8 mouse cellular contexts compared by ENCODE assay signal in genomic region chr2:30658844-30659555, GRCm38 (mm10).
DNase-seq lines count a peak whose midpoint lies in the region; ATAC-seq and TF ChIP-seq lines count a peak whose summit lies in the region.

No protein-coding gene starts in this region.

- peaks cover 9 to 29% of the 10 kb centered on the region in 2 experiments for H3K4me1 ChIP-seq in ES-E14 (ENCODE audit: control insufficient read depth in 2 of 2, insufficient read depth in 2 of 2, low read length in 2 of 2, poor library complexity in 1 of 2)
- peaks cover 48% of the 10 kb centered on the region for H3K4me1 ChIP-seq in forebrain, postnatal 0 days (ENCODE audit: insufficient read depth)
- H3K4me1 ChIP-seq in lung, embryonic 14.5 days (ENCODE audit: insufficient read depth), result peaks cover 39% of the 10 kb centered on the region
- peaks cover 73% of the 10 kb centered on the region for H3K4me1 ChIP-seq in olfactory bulb, adult 2 months (ENCODE audit: control insufficient read depth, insufficient read depth, low read length)

- WGBS in forebrain, postnatal 0 days, result 3% methylated on average over 16 of the region's 16 CpGs
- 3% methylated on average over 16 of the region's 16 CpGs for WGBS in lung, embryonic 14.5 days
- 1% methylated on average over 16 of the region's 16 CpGs for WGBS in olfactory bulb, adult 2 months

- TF ChIP-seq CTCF in forebrain, postnatal 0 days (IDR thresholded peaks at IDR 0.05; ENCODE audit: low read depth), result peak; percentile 35; the same call in 1 of the 2 replicates
- TF ChIP-seq CTCF in lung, embryonic 14.5 days (IDR thresholded peaks at IDR 0.05; ENCODE audit: low read depth), result peak; percentile 57
- TF ChIP-seq CTCF in olfactory bulb, adult 2 months (IDR thresholded peaks at IDR 0.05; ENCODE audit: insufficient read depth, low read depth, low read length), result no peak

- no peak overlapping the region for H3K27ac ChIP-seq in ES-E14 (ENCODE audit: insufficient read depth, low read depth, low read length, poor library complexity, severe bottlenecking)
- H3K27ac ChIP-seq in forebrain, postnatal 0 days (ENCODE audit: low read depth, low read length), result peak overlapping the region; percentile 100
- H3K27ac ChIP-seq in lung, embryonic 14.5 days (ENCODE audit: low read depth), result peak overlapping the region; percentile 100
- peak overlapping the region; percentile 99 for H3K27ac ChIP-seq in olfactory bulb, adult 2 months (ENCODE audit: insufficient read depth, low read depth, low read length)

- in situ Hi-C loops in ES-E14 (cut with MboI; ENCODE audit: low sequenced_read_pairs in 2 of 2, unreplicated experiment in 2 of 2), result no loop called here

- no peaks in the 10 kb centered on the region for H3K9me3 ChIP-seq in ES-E14 (ENCODE audit: control insufficient read depth, insufficient read depth, low read depth, low read length)
- no peaks in the 10 kb centered on the region for H3K9me3 ChIP-seq in forebrain, postnatal 0 days (ENCODE audit: low read length)
- H3K9me3 ChIP-seq in lung, embryonic 14.5 days (ENCODE audit: low read depth, low read length), result no peaks in the 10 kb centered on the region

- no peak for DNase-seq in ES-E14 (ENCODE audit: low read depth, low spot score)
- DNase-seq in cerebellum, adult 11 months, result peak; percentile 70
- peak; percentile 87 for DNase-seq in forebrain, postnatal 0 days
- DNase-seq in heart, postnatal 36 days, result peak; percentile 79 to 85
- DNase-seq in layer of hippocampus, adult 18-20 months (ENCODE audit: low spot score in 2 of 2), result peak; percentile 59 to 86
- DNase-seq in lung, embryonic 14.5 days, result peak; percentile 93
- DNase-seq in urinary bladder, postnatal 36 days (ENCODE audit: low spot score in 2 of 2), result peak; percentile 27 to 80

- no peak for TF ChIP-seq POLR2A in olfactory bulb, adult 2 months (IDR thresholded peaks at IDR 0.05; ENCODE audit: insufficient read depth, low read depth, low read length)

- peak overlapping the region; percentile 71 for H3K4me2 ChIP-seq in forebrain, postnatal 0 days (ENCODE audit: low read depth)
- peak overlapping the region; percentile 75 for H3K4me2 ChIP-seq in lung, embryonic 14.5 days

- H3K4me3 ChIP-seq in ES-E14 (ENCODE audit: insufficient read depth in 1 of 2, low read depth in 1 of 2, low read length in 2 of 2, poor library complexity in 1 of 2, severe bottlenecking in 1 of 2), result peak overlapping the region; percentile 23 to 53; a peak in 3 of 4 replicates
- H3K4me3 ChIP-seq in forebrain, postnatal 0 days (ENCODE audit: low read depth, low read length), result peak overlapping the region; percentile 17; the same call in 1 of the 2 replicates
- peak overlapping the region; percentile 34 for H3K4me3 ChIP-seq in lung, embryonic 14.5 days (ENCODE audit: low read depth, low read length)
- peak overlapping the region; percentile 38 for H3K4me3 ChIP-seq in olfactory bulb, adult 2 months (ENCODE audit: insufficient read depth, low read depth, low read length)

- H3K27me3 ChIP-seq in forebrain, postnatal 0 days (ENCODE audit: insufficient read depth, low read length), result no peaks in the 10 kb centered on the region
- H3K27me3 ChIP-seq in lung, embryonic 14.5 days (ENCODE audit: insufficient read depth, low read length), result no peaks in the 10 kb centered on the region

- no peaks in the 10 kb centered on the region for H3K36me3 ChIP-seq in ES-E14 (ENCODE audit: control insufficient read depth, insufficient read depth, low read length, poor library complexity, severe bottlenecking)
- no peaks in the 10 kb centered on the region for H3K36me3 ChIP-seq in forebrain, postnatal 0 days (ENCODE audit: insufficient read depth)
- H3K36me3 ChIP-seq in lung, embryonic 14.5 days (ENCODE audit: insufficient read depth), result no peaks in the 10 kb centered on the region

- H3K9ac ChIP-seq in ES-E14 (ENCODE audit: insufficient read depth, low read depth, low read length, poor library complexity, severe bottlenecking), result peak overlapping the region; percentile 82
- H3K9ac ChIP-seq in forebrain, postnatal 0 days, result peak overlapping the region; percentile 84
- H3K9ac ChIP-seq in lung, embryonic 14.5 days, result peak overlapping the region; percentile 60

- peak; percentile 65 for ATAC-seq in forebrain, postnatal 0 days
- peak; percentile 81 for ATAC-seq in lung, embryonic 14.5 days (ENCODE audit: insufficient read depth)

- intact Hi-C loops in heart, postnatal 36 days (cut with DNase I), result loop anchor here (2.0 to 5.0 kb wide), 3 partner anchors 50 to 218 kb away; partner anchors contain the start of gene Ier5l

TF ChIP-seq in ES-E14, 5 proteins besides CTCF, POLR2A, EP300 and RAD21:
- TF ChIP-seq MAFK (IDR thresholded peaks at IDR 0.05; ENCODE audit: insufficient read depth, low read depth, low read length), result no peak
- TF ChIP-seq CHD2 (IDR thresholded peaks at IDR 0.05; ENCODE audit: low read depth, low read length), result no peak
- TF ChIP-seq ZNF384 (IDR thresholded peaks at IDR 0.05; ENCODE audit: low read depth, low read length), result no peak
- TF ChIP-seq HCFC1 (IDR thresholded peaks at IDR 0.05; ENCODE audit: borderline replicate concordance, insufficient read depth, low read length), result no peak
- no peak for TF ChIP-seq ZC3H11A (IDR thresholded peaks at IDR 0.05; ENCODE audit: borderline replicate concordance, low read depth, low read length)
